Comparison of ENCODE assay signal across 9 mouse cellular contexts in genomic region chr8:119832931-119833330, GRCm38 (mm10). TPM values are rescaled to one million over a fixed set of nuclear protein-coding genes. Genes with fewer than 3 reads are reported as not detected.
DNase-seq lines count a peak whose midpoint lies in the region; ATAC-seq and TF ChIP-seq lines count a peak whose summit lies in the region.
"Had no signal": no experiment of that assay in that cellular context is flagged by ENCODE, and none has a peak within 500 bp of the region (broad histone marks: within the 10 kb centered on the region; RNA-seq: fewer than 3 reads in every experiment).

No protein-coding gene starts in this region.

- H3K4me3 ChIP-seq in gastrocnemius, adult 2 months = no peak overlapping the region
- H3K4me3 ChIP-seq in megakaryocyte, embryonic 14.5 days (replicated peaks) = peak overlapping the region; percentile 62
- H3K4me3 ChIP-seq in limb, embryonic 10.5 days = no peak overlapping the region
- H3K4me3 ChIP-seq: left cerebral cortex, adult 2 months had no signal

- 9% methylated on average over 5 of the region's 5 CpGs for WGBS in limb, embryonic 10.5 days

- intact Hi-C loops in gastrocnemius, adult 2 months (cut with DNase I) = no loop called here
- intact Hi-C loops in left cerebral cortex, postnatal 36 days (cut with DNase I) = no loop called here

- no peak overlapping the region for H3K27ac ChIP-seq in gastrocnemius, adult 2 months
- peak overlapping the region; percentile 83 for H3K27ac ChIP-seq in limb, embryonic 10.5 days
- H3K27ac ChIP-seq: left cerebral cortex, adult 2 months had no signal

- peaks cover 7% of the 10 kb centered on the region; the same call in 1 of the 2 replicates for H3K9me3 ChIP-seq in megakaryocyte, embryonic 14.5 days
- H3K9me3 ChIP-seq in limb, embryonic 10.5 days (replicated peaks) = no peaks in the 10 kb centered on the region

- H3K27me3 ChIP-seq in megakaryocyte, embryonic 14.5 days (replicated peaks) = peaks cover 37% of the 10 kb centered on the region
- H3K27me3 ChIP-seq in limb, embryonic 10.5 days (ENCODE audit: low read depth, poor library complexity, severe bottlenecking) = no peaks in the 10 kb centered on the region

- no peak for TF ChIP-seq CTCF in gastrocnemius, adult 2 months (IDR thresholded peaks at IDR 0.05)

- peaks cover 70% of the 10 kb centered on the region for H3K36me3 ChIP-seq in megakaryocyte, embryonic 14.5 days (replicated peaks; ENCODE audit: low read length)
- no peaks in the 10 kb centered on the region for H3K36me3 ChIP-seq in limb, embryonic 10.5 days

- DNase-seq in gastrocnemius, postnatal 10 days = peak; percentile 3
- DNase-seq in gastrocnemius, adult 2 months = no peak
- DNase-seq in limb, embryonic 10.5 days (ENCODE audit: low spot score) = no peak
- peak; percentile 69 for DNase-seq in thymus, postnatal 14 days
- DNase-seq in left cerebral cortex, postnatal 36 days (ENCODE audit: low spot score in 2 of 2) = no peak
- DNase-seq in spleen, postnatal 14 days (ENCODE audit: low spot score in 2 of 2) = no peak

- peaks cover 94% of the 10 kb centered on the region for H3K4me1 ChIP-seq in megakaryocyte, embryonic 14.5 days
- H3K4me1 ChIP-seq in limb, embryonic 10.5 days = peaks cover 73% of the 10 kb centered on the region

- ATAC-seq in megakaryocyte, adult 5-6 weeks (ENCODE audit: poor library complexity, severe bottlenecking) = no peak

RNA-seq across cellular contexts. Expression of gene Cotl1, which starts 7.4 kb away (rescaled TPM):
- total RNA-seq in gastrocnemius, postnatal 10 days (2021) = 10 to 100 TPM; 38.3 to 41.8 TPM
- 1 to 10 TPM; 3.2 to 7.4 TPM for total RNA-seq in gastrocnemius, adult 2 months (2021)
- polyA plus RNA-seq in megakaryocyte, embryonic 14.5 days (2012; ENCODE audit: insufficient read depth, low replicate concordance) = 413 and 593 TPM in 2 replicates
- total RNA-seq in megakaryocyte, adult 5-6 weeks (2015) = 526 and 619 TPM in 2 replicates
- total RNA-seq in megakaryocyte, adult 5-6 weeks (2017) = 490 and 532 TPM in 2 replicates
- polyA plus RNA-seq in limb, embryonic 10.5 days (2016; fragmentation: Nextera tagmentation; extraction: Ambion mirVana) = 53.2 and 94.6 TPM in 2 replicates
- total RNA-seq in left cerebral cortex, postnatal 36 days (2021) = 10 to 100 TPM; 56.9 to 57.0 TPM

RNA-seq across cellular contexts. Expression of gene Klhl36, which starts 29.1 kb away (rescaled TPM):
- total RNA-seq in gastrocnemius, postnatal 10 days (2021) = 1 to 10 TPM; 2.9 to 3.9 TPM
- total RNA-seq in gastrocnemius, adult 2 months (2021) = 1 to 10 TPM in 1 of 2 experiments, under 1 TPM in 1; 0.71 to 1.1 TPM
- 5.2 and 14.1 TPM in 2 replicates for polyA plus RNA-seq in megakaryocyte, embryonic 14.5 days (2012; ENCODE audit: insufficient read depth, low replicate concordance)
- total RNA-seq in megakaryocyte, adult 5-6 weeks (2015) = 2.7 and 5.5 TPM in 2 replicates
- 8.5 and 9.2 TPM in 2 replicates for total RNA-seq in megakaryocyte, adult 5-6 weeks (2017)
- 7.2 and 7.9 TPM in 2 replicates for polyA plus RNA-seq in limb, embryonic 10.5 days (2016; fragmentation: Nextera tagmentation; extraction: Ambion mirVana)
- 1 to 10 TPM; 6.9 to 7.5 TPM for total RNA-seq in left cerebral cortex, postnatal 36 days (2021)

RNA-seq across cellular contexts. Expression of gene Tldc1, which starts 54.7 kb away (rescaled TPM):
- total RNA-seq in gastrocnemius, postnatal 10 days (2021) = 1 to 10 TPM; 4.7 to 5.2 TPM
- total RNA-seq in gastrocnemius, adult 2 months (2021) = 1 to 10 TPM; 3.0 to 3.3 TPM
- polyA plus RNA-seq in megakaryocyte, embryonic 14.5 days (2012; ENCODE audit: insufficient read depth, low replicate concordance) = 1.7 and 2.0 TPM in 2 replicates
- total RNA-seq in megakaryocyte, adult 5-6 weeks (2015) = 2.2 and 2.6 TPM in 2 replicates
- 2.9 and 4.3 TPM in 2 replicates for total RNA-seq in megakaryocyte, adult 5-6 weeks (2017)
- polyA plus RNA-seq in limb, embryonic 10.5 days (2016; fragmentation: Nextera tagmentation; extraction: Ambion mirVana) = 13.1 and 14.6 TPM in 2 replicates
- 10 to 100 TPM; 14.3 to 14.5 TPM for total RNA-seq in left cerebral cortex, postnatal 36 days (2021)

Comparison
In these comparisons a context has a peak if more than half of its experiments do, and no peak if none do; other contexts are left out.
1. DNase-seq: peak in gastrocnemius, postnatal 10 days (single experiment) and thymus, postnatal 14 days (single experiment); none in gastrocnemius, adult 2 months (single experiment), limb, embryonic 10.5 days (single experiment), left cerebral cortex, postnatal 36 days (0 of 2) and spleen, postnatal 14 days (0 of 2).
2. RNA of gene Cotl1, which starts 7.4 kb away (total RNA-seq): 490 to 619 TPM in megakaryocyte, adult 5-6 weeks; 56.9 to 57.0 TPM in left cerebral cortex, postnatal 36 days, 38.3 to 41.8 TPM in gastrocnemius, postnatal 10 days and 3.2 to 7.4 TPM in gastrocnemius, adult 2 months; every median in the first group is over 4 times any median in the second.